ENCODE assay signal across 8 mouse cellular contexts in the genomic region with DNA sequence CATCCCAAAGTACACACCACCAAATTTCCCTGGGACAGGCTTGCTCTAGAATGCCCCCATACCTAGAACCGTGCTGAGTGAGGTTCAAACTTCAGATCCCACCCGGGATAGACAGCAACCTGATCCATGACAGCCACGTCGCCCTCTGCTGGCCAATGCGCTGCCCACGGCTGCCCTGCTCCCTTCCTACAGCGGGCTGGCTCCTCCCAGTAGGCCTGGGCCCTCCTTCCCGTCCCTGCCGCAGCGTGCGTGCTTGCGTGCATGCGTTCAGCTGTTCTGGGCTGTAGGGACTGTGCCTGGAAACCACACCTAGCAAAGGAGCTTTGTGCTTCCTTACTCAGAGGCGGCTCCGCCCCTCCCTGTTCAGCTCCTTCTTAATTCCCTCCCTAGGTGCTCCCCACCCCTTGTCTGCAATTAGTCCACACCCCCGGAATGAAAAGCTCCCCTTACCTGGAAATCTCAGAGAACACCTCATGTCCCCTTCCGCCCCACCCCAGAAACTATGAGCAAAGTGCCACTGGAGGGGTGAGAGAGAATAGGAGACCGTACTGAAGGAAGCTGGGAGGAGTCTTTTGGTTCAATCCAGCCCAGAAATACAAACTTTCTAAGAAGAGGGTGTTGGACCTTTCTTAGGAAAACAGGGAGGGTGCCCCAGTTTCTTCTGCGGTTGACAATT. TPM values are rescaled to one million over a fixed set of nuclear protein-coding genes. Genes with fewer than 3 reads are reported as not detected.
DNase-seq lines count a peak whose midpoint lies in the region; ATAC-seq and TF ChIP-seq lines count a peak whose summit lies in the region.

No protein-coding gene starts in this region.

- 10% methylated on average over 19 of the region's 19 CpGs for WGBS in cerebellum, adult 2 months
- 11% methylated on average over 19 of the region's 19 CpGs for WGBS in forebrain, postnatal 0 days
- 8% methylated on average over 19 of the region's 19 CpGs for WGBS in lung, embryonic 14.5 days

- H3K79me2 ChIP-seq in MEL (ENCODE audit: control insufficient read depth, insufficient read depth, low read length, poor library complexity): no peaks in the 10 kb centered on the region; the same call in 1 of the 2 replicates

- no peaks in the 10 kb centered on the region for H3K27me3 ChIP-seq in MEL (ENCODE audit: control insufficient read depth in 1 of 2, insufficient read depth in 2 of 2, low read length in 2 of 2)
- no peaks in the 10 kb centered on the region for H3K27me3 ChIP-seq in cerebellum, adult 2 months (ENCODE audit: control insufficient read depth, insufficient read depth, low read length)
- H3K27me3 ChIP-seq in forebrain, postnatal 0 days (ENCODE audit: insufficient read depth, low read length): no peaks in the 10 kb centered on the region
- H3K27me3 ChIP-seq in lung, embryonic 14.5 days (ENCODE audit: insufficient read depth, low read length): no peaks in the 10 kb centered on the region

- peak overlapping the region; percentile 48 to 59 for H3K4me3 ChIP-seq in MEL (ENCODE audit: control insufficient read depth in 1 of 2, insufficient read depth in 1 of 2, low read depth in 2 of 2, low read length in 2 of 2)
- peak overlapping the region; percentile 4 for H3K4me3 ChIP-seq in cerebellum, adult 2 months (replicated peaks; ENCODE audit: insufficient read depth, low read depth, low read length)
- H3K4me3 ChIP-seq in forebrain, postnatal 0 days (ENCODE audit: low read depth, low read length): no peak overlapping the region
- peak overlapping the region; percentile 1; the same call in 1 of the 2 replicates for H3K4me3 ChIP-seq in lung, embryonic 14.5 days (ENCODE audit: low read depth, low read length)

- peak in 1 of 2 experiments; percentile 73; a peak in 3 of 4 replicates for TF ChIP-seq POLR2A in MEL (IDR thresholded peaks at IDR 0.05; ENCODE audit: control insufficient read depth in 1 of 2, insufficient read depth in 1 of 2, low read depth in 1 of 2, low read length in 2 of 2, poor library complexity in 1 of 2)
- TF ChIP-seq POLR2A in cerebellum, adult 2 months (IDR thresholded peaks at IDR 0.05; ENCODE audit: borderline replicate concordance, insufficient read depth, low read length): peak; percentile 67; the same call in 1 of the 2 replicates

- peak; percentile 51 for TF ChIP-seq RAD21 in MEL (IDR thresholded peaks at IDR 0.05; ENCODE audit: low read depth, low read length)

- peak; percentile 99 for ATAC-seq in forebrain, postnatal 0 days
- peak; percentile 91 for ATAC-seq in lung, embryonic 14.5 days (ENCODE audit: insufficient read depth)
- ATAC-seq in neutrophil, adult 5-6 weeks (ENCODE audit: extremely low read depth, insufficient number of reproducible peaks, low FRiP score, poor library complexity, severe bottlenecking): peak; percentile 89

- TF ChIP-seq EP300 in MEL (IDR thresholded peaks at IDR 0.05; ENCODE audit: low read depth in 1 of 2, low read length in 2 of 2): peak in 1 of 2 experiments; percentile 34; a peak in 1 of 4 replicates

- H3K9ac ChIP-seq in MEL (ENCODE audit: control insufficient read depth, low read depth, low read length, poor library complexity, severe bottlenecking): peak overlapping the region; percentile 73
- 0 out of 2 replicates have a peak overlapping the region, but pooled peaks have one; percentile 14 for H3K9ac ChIP-seq in forebrain, postnatal 0 days
- H3K9ac ChIP-seq in lung, embryonic 14.5 days: peak overlapping the region; percentile 24; the same call in 1 of the 2 replicates

- TF ChIP-seq CTCF in MEL (IDR thresholded peaks at IDR 0.05 in 2 of 3, conservative IDR thresholded peaks at IDR 0.05 in 1 of 3; ENCODE audit: control insufficient read depth in 1 of 3, insufficient read depth in 1 of 3, low read depth in 2 of 3, low read length in 3 of 3, poor library complexity in 1 of 3, severe bottlenecking in 1 of 3): peak; percentile 96 to 98 (median 98)
- peak; percentile 96 for TF ChIP-seq CTCF in cerebellum, adult 2 months (IDR thresholded peaks at IDR 0.05; ENCODE audit: borderline replicate concordance, insufficient read depth, low read depth, low read length)
- peak; percentile 94 for TF ChIP-seq CTCF in forebrain, postnatal 0 days (IDR thresholded peaks at IDR 0.05; ENCODE audit: low read depth)
- peak; percentile 100 for TF ChIP-seq CTCF in lung, embryonic 14.5 days (IDR thresholded peaks at IDR 0.05; ENCODE audit: low read depth)

- H3K4me2 ChIP-seq in forebrain, postnatal 0 days (ENCODE audit: low read depth): peak overlapping the region; percentile 35
- peak overlapping the region; percentile 53 for H3K4me2 ChIP-seq in lung, embryonic 14.5 days

- peaks cover 0 to 48% of the 10 kb centered on the region in 2 experiments; a peak in 2 of 4 replicates for H3K36me3 ChIP-seq in MEL (ENCODE audit: control insufficient read depth in 1 of 2, insufficient read depth in 2 of 2, low read length in 2 of 2)
- no peaks in the 10 kb centered on the region for H3K36me3 ChIP-seq in forebrain, postnatal 0 days (ENCODE audit: insufficient read depth)
- H3K36me3 ChIP-seq in lung, embryonic 14.5 days (ENCODE audit: insufficient read depth): 0 out of 2 replicates have a peak, but pooled peaks cover 4% of the 10 kb centered on the region

- peak overlapping the region; percentile 84 for H3K27ac ChIP-seq in MEL (ENCODE audit: control insufficient read depth, low read depth, low read length)
- H3K27ac ChIP-seq in cerebellum, adult 2 months (ENCODE audit: insufficient read depth, low read length): no peak overlapping the region
- H3K27ac ChIP-seq in forebrain, postnatal 0 days (ENCODE audit: low read depth, low read length): 0 out of 2 replicates have a peak overlapping the region, but pooled peaks have one; percentile 21
- H3K27ac ChIP-seq in lung, embryonic 14.5 days (ENCODE audit: low read depth): peak overlapping the region; percentile 42

- no peaks in the 10 kb centered on the region for H3K9me3 ChIP-seq in MEL (replicated peaks; ENCODE audit: insufficient read depth, low read length)
- H3K9me3 ChIP-seq in forebrain, postnatal 0 days (ENCODE audit: low read length): no peaks in the 10 kb centered on the region
- H3K9me3 ChIP-seq in lung, embryonic 14.5 days (ENCODE audit: low read depth, low read length): no peaks in the 10 kb centered on the region

- peaks cover 22 to 66% of the 10 kb centered on the region in 2 experiments for H3K4me1 ChIP-seq in MEL (ENCODE audit: control insufficient read depth in 1 of 2, insufficient read depth in 2 of 2, low read length in 2 of 2)
- no peaks in the 10 kb centered on the region for H3K4me1 ChIP-seq in cerebellum, adult 2 months (ENCODE audit: control insufficient read depth, insufficient read depth, low read length)
- 0 out of 2 replicates have a peak, but pooled peaks cover 6% of the 10 kb centered on the region for H3K4me1 ChIP-seq in forebrain, postnatal 0 days (ENCODE audit: insufficient read depth)
- peaks cover 32% of the 10 kb centered on the region; the same call in 1 of the 2 replicates for H3K4me1 ChIP-seq in lung, embryonic 14.5 days (ENCODE audit: insufficient read depth)

- peak; percentile 99 for DNase-seq in MEL (ENCODE audit: low read depth, low spot score)
- peak; percentile 91 to 92 for DNase-seq in cerebellum, adult 2 months
- peak; percentile 91 for DNase-seq in forebrain, postnatal 0 days
- peak; percentile 98 for DNase-seq in heart, postnatal 4 days
- peak; percentile 90 to 92 for DNase-seq in layer of hippocampus, adult 8-10 months (ENCODE audit: low spot score in 2 of 2)
- peak; percentile 98 for DNase-seq in lung, embryonic 14.5 days
- DNase-seq in testis, postnatal 14 days (ENCODE audit: low spot score): peak; percentile 87

TF ChIP-seq in MEL, 35 proteins besides CTCF, POLR2A, EP300 and RAD21 (continues in another document):
- TF ChIP-seq HCFC1 (IDR thresholded peaks at IDR 0.05; ENCODE audit: low read depth, low read length) (peak; percentile 69), ELF1 (IDR thresholded peaks at IDR 0.05; ENCODE audit: low read depth, low read length) (peak; percentile 75), MYB (IDR thresholded peaks at IDR 0.05; ENCODE audit: low read depth, low read length) (no peak), ETS1 (IDR thresholded peaks at IDR 0.05; ENCODE audit: low read depth, low read length) (peak; percentile 89)

RNA-seq across cellular contexts. Expression of a gene that starts 17.2 kb away (rescaled TPM):
- 0.08 TPM in 1 of 2 replicates, not detected in the other for total RNA-seq in MEL (2012; rRNA removed)
- under 1 TPM in 1 of 2 experiments, not detected in 1; 0.18 TPM for polyA plus RNA-seq in MEL (2012; ENCODE audit: insufficient read depth in 1 of 2, insufficient read length in 2 of 2, low read depth in 1 of 2, low replicate concordance in 2 of 2, missing spikeins in 1 of 2)
- 15.3 and 17.2 TPM in 2 replicates for polyA plus RNA-seq in cerebellum, adult 2 months (2012; rRNA removed)
- total RNA-seq in forebrain, postnatal 0 days (2014; rRNA removed): 8.7 and 10.7 TPM in 2 replicates
- polyA plus RNA-seq in forebrain, postnatal 0 days (2015; fragmentation: Nextera tagmentation; extraction: Ambion mirVana): 5.8 and 6.0 TPM in 2 replicates
- total RNA-seq in heart, postnatal 4 days (2021): 10 to 100 TPM; 20.5 to 21.7 TPM
- 10 to 100 TPM; 14.1 to 16.5 (median 14.9) TPM for total RNA-seq in layer of hippocampus, adult 8-10 months (2022)
- 34.4 and 39.0 TPM in 2 replicates for polyA plus RNA-seq in lung, embryonic 14.5 days (2014; fragmentation: Nextera tagmentation; extraction: Ambion mirVana)
- total RNA-seq in neutrophil, adult 5-6 weeks (2017): 2.7 and 6.1 TPM in 2 replicates

RNA-seq across cellular contexts. Expression of a gene that starts 28.3 kb away (rescaled TPM):
- total RNA-seq in MEL (2012; rRNA removed): 9.7 and 10.4 TPM in 2 replicates
- 10 to 100 TPM in 1 of 2 experiments, not detected in 1; 13.2 TPM for polyA plus RNA-seq in MEL (2012; ENCODE audit: insufficient read depth in 1 of 2, insufficient read length in 2 of 2, low read depth in 1 of 2, low replicate concordance in 2 of 2, missing spikeins in 1 of 2)
- 54.5 and 55.2 TPM in 2 replicates for polyA plus RNA-seq in cerebellum, adult 2 months (2012; rRNA removed)
- 74.2 and 80.4 TPM in 2 replicates for total RNA-seq in forebrain, postnatal 0 days (2014; rRNA removed)
- polyA plus RNA-seq in forebrain, postnatal 0 days (2015; fragmentation: Nextera tagmentation; extraction: Ambion mirVana): 13.2 and 17.4 TPM in 2 replicates
- total RNA-seq in heart, postnatal 4 days (2021): 10 to 100 TPM; 20.8 to 21.4 TPM
- total RNA-seq in layer of hippocampus, adult 8-10 months (2022): 10 to 100 TPM; 81.2 to 96.0 (median 85.4) TPM
- 6.3 and 6.4 TPM in 2 replicates for polyA plus RNA-seq in lung, embryonic 14.5 days (2014; fragmentation: Nextera tagmentation; extraction: Ambion mirVana)
- 22.0 and 23.1 TPM in 2 replicates for total RNA-seq in neutrophil, adult 5-6 weeks (2017)

RNA-seq across cellular contexts. Expression of a gene that starts 30.0 kb away (rescaled TPM):
- total RNA-seq in MEL (2012; rRNA removed): not detected in 2 replicates
- polyA plus RNA-seq in MEL (2012; ENCODE audit: insufficient read depth in 1 of 2, insufficient read length in 2 of 2, low read depth in 1 of 2, low replicate concordance in 2 of 2, missing spikeins in 1 of 2): not detected
- 0.10 and 0.33 TPM in 2 replicates for polyA plus RNA-seq in cerebellum, adult 2 months (2012; rRNA removed)
- not detected in 2 replicates for total RNA-seq in forebrain, postnatal 0 days (2014; rRNA removed)
- not detected in 2 replicates for polyA plus RNA-seq in forebrain, postnatal 0 days (2015; fragmentation: Nextera tagmentation; extraction: Ambion mirVana)
- not detected for total RNA-seq in heart, postnatal 4 days (2021)
- total RNA-seq in layer of hippocampus, adult 8-10 months (2022): under 1 TPM in 1 of 4 experiments, not detected in 3; 0.25 TPM
- polyA plus RNA-seq in lung, embryonic 14.5 days (2014; fragmentation: Nextera tagmentation; extraction: Ambion mirVana): not detected in 2 replicates
- total RNA-seq in neutrophil, adult 5-6 weeks (2017): not detected in 2 replicates

Comparison
In these comparisons a context has a peak if more than half of its experiments do, and no peak if none do; other contexts are left out.
1. H3K9ac ChIP-seq: peak in every context shown above with its lines; median percentile 73 in MEL; 24 in lung, embryonic 14.5 days; 14 in forebrain, postnatal 0 days.